Mouse (Mus musculus) erythroblast, embryonic 14.5 days (primary cell): Measurements from ENCODE around the gene Meis1.

Source experiments
- GATA1 ChIP-seq: IDR thresholded peaks from 2 replicates; pipeline ENCODE4 v1.6.1; 2012; ENCODE audit warnings: low read length, inconsistent platforms, mixed read lengths
- TAL1 ChIP-seq: IDR thresholded peaks from 3 replicates; pipeline ENCODE4 v1.6.1; 2012; ENCODE audit warnings: low read length, inconsistent platforms, mixed read lengths

- TF ChIP-seq TAL1, result no peak
- TF ChIP-seq GATA1, result no peak
These were observed 145.1 kb downstream of the Meis1 start for GRCm38 (mm10) chr11:18873451-18874277.
